Mouse (Mus musculus) erythroblast, embryonic 14.5 days (primary cell): ENCODE data around the gene Rsph10b. TPM values are rescaled to one million over a fixed set of nuclear protein-coding genes. Genes with fewer than 3 reads are reported as not detected.

ENCODE experiments used
- H3K27me3 ChIP-seq: 2 replicates; pipeline ENCODE4 v1.6.1; 2012; ENCODE audit warnings: inconsistent platforms; ENCODE audit not compliant: control insufficient read depth
- H3K36me3 ChIP-seq: 2 replicates; pipeline ENCODE4 v1.6.1; 2012; ENCODE audit warnings: mild to moderate bottlenecking, inconsistent platforms; ENCODE audit not compliant: control insufficient read depth
- H3K4me1 ChIP-seq: 2 replicates; pipeline ENCODE4 v1.6.1; 2012; ENCODE audit warnings: inconsistent platforms; ENCODE audit not compliant: control insufficient read depth
- H3K4me3 ChIP-seq: replicated peaks from 2 replicates; pipeline ENCODE3; 2012; ENCODE audit warnings: moderate library complexity, mild to moderate bottlenecking, inconsistent platforms
- H3K9me3 ChIP-seq: 2 replicates; pipeline ENCODE4 v1.6.1; 2012; ENCODE audit warnings: low read length, inconsistent platforms, mixed read lengths; ENCODE audit not compliant: control insufficient read depth
- GATA1 ChIP-seq: IDR thresholded peaks from 2 replicates; pipeline ENCODE4 v1.6.1; 2012; ENCODE audit warnings: low read length, inconsistent platforms, mixed read lengths
- TAL1 ChIP-seq: IDR thresholded peaks from 3 replicates; pipeline ENCODE4 v1.6.1; 2012; ENCODE audit warnings: low read length, inconsistent platforms, mixed read lengths
- polyA plus RNA-seq: library from polyadenylated mRNA; stranded (reverse); fragments of >175 nt; gene quantifications from 2 replicates; pipeline ENCODE4 v1.2.3, GENCODE M21; 2012

The Rsph10b gene
- polyA plus RNA-seq, 1 experiment, result 0.05 TPM

DNA sequence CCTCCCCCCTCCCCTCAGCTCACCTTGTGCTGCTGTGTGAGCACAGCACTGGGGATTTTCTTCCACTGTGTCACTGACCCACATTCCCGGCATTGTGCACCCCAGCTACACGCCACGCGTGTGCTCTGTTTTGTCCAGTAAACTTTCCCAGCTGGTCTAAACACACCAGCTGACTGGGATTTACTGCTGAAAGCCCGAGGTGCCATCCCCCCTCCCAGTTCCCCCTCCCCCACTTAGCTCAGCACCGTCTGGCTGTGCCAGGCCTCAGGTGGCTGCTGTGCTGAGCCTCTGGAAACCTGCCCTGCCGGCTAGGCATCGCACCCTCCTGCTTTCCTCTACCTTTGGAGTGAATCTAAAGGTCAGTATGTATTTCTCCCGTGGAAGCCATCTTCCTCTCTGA lies 48.0 kb downstream of the Rsph10b start:
- no peaks in the 10 kb centered on the region for H3K27me3 ChIP-seq
- no peaks in the 10 kb centered on the region for H3K9me3 ChIP-seq
- H3K4me3 ChIP-seq, result no peak overlapping the region
- peaks cover 29% of the 10 kb centered on the region for H3K36me3 ChIP-seq
- TF ChIP-seq TAL1, result no peak
- TF ChIP-seq GATA1, result no peak
- H3K4me1 ChIP-seq, result peaks cover 40% of the 10 kb centered on the region

DNA sequence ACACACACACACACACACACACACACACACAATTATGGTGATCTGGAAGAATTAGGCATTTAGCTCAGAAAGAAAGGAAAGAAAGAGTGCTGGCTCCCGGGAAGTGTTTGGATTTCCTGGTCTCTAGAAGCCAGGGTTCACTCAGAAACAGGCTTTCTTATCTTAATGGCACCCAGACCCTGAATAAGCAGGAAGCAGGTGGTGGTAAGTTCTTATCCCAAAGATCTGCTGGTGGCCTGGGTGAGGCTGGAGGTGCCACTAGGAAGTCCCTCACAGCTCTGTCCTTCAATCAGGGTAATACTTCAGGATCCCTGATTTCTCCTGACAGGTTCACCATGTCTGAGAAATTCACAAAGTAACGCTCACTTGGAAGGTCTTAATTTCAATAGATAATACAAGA lies 49.5 kb downstream of the Rsph10b start:
- no peak for TF ChIP-seq TAL1
- no peak for TF ChIP-seq GATA1

DNA sequence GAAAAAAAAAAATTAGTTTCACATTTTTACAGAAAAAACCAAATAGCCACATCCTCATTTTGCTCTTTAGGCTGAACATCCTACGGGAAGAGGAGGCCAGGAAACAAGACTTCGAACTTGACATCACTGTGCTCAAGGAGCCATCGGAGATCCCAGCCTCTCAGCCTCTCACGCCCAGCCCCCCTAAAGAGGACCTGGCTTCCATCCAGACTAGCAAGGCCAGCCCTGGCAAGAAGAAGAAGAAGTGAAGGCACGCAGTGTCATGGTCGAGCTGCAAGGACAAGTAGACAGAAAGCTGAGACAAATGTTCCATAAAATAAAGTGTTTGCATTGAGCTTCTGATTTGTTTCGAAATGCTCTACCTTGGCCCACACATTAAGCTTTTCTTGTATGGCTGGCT lies 52.5 kb downstream of the Rsph10b start:
- TF ChIP-seq TAL1, result no peak
- TF ChIP-seq GATA1, result no peak
- H3K4me1 ChIP-seq, result peaks cover 3% of the 10 kb centered on the region
- peaks cover 74% of the 10 kb centered on the region for H3K36me3 ChIP-seq
- no peak overlapping the region for H3K4me3 ChIP-seq
- H3K27me3 ChIP-seq, result no peaks in the 10 kb centered on the region
- no peaks in the 10 kb centered on the region for H3K9me3 ChIP-seq

More for the DNA sequence above, 49.5 kb downstream of the Rsph10b start:
- no peaks in the 10 kb centered on the region for H3K27me3 ChIP-seq
- H3K36me3 ChIP-seq, result peaks cover 44% of the 10 kb centered on the region
- peaks cover 25% of the 10 kb centered on the region for H3K4me1 ChIP-seq
- H3K9me3 ChIP-seq, result no peaks in the 10 kb centered on the region
- H3K4me3 ChIP-seq, result no peak overlapping the region

DNA sequence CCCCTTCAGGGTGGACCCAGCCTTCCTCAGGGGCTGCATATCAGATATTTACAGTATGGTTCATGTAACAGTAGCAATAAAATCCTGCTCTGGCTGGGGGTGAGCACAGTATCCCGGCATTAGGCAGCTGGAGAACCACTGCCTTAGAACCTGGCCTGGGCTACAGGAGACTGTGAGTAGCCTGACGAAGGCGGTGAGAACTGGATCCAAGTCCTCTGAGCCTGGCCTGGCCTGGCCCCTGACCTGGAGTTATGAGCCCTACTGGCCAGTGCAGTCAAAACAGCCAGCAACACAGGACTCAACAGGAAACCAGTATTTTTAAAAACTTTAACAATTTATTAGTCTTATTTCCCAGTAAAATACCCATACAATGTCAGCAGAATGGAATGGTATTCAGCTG lies 54.8 kb downstream of the Rsph10b start:
- peaks cover 94% of the 10 kb centered on the region for H3K36me3 ChIP-seq
- no peaks in the 10 kb centered on the region for H3K4me1 ChIP-seq
- TF ChIP-seq GATA1, result no peak
- TF ChIP-seq TAL1, result no peak

DNA sequence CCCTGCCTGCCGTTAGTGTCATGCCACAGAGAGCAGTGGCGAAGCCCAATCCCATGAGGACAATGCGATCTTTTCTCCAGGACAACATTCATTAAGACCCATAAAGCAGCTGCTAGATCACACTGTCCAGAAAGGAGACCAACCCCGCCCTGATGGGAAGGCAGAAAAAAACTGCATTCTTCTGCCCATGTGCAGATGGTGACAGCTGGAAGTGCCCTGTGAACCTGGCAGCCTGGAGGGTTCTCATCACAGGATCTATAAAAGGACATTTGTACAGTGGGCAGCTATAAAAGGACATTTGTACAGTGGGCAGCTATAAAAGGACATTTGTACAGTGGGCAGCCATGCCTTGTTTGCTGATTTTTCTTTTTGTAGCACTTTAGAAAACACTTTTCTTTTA lies 56.2 kb downstream of the Rsph10b start:
- peaks cover 100% of the 10 kb centered on the region for H3K36me3 ChIP-seq

More for the DNA sequence above, 54.8 kb downstream of the Rsph10b start:
- H3K27me3 ChIP-seq, result no peaks in the 10 kb centered on the region
- H3K4me3 ChIP-seq, result no peak overlapping the region
- H3K9me3 ChIP-seq, result no peaks in the 10 kb centered on the region

DNA sequence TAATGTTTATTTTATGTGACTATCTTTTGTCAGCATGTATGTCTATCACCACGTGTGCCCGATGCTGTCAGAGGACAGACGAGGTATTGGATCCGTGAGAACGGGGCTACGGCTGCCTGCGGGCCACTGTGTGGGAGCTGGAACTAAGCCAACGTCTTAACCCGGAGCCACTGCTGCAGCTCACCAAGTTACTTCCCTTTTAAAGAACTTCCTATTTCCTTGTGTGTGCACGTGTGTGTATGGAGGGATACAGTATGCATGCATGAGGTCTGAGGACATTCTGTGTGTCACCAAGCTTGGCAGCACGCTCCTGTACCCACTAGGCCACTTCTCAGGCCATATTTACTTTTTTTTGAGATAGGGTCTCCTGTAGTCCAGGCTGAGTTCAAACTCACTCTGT lies 57.3 kb downstream of the Rsph10b start:
- no peaks in the 10 kb centered on the region for H3K9me3 ChIP-seq
- H3K4me3 ChIP-seq, result no peak overlapping the region
- H3K36me3 ChIP-seq, result peaks cover 100% of the 10 kb centered on the region
- no peaks in the 10 kb centered on the region for H3K27me3 ChIP-seq
- no peaks in the 10 kb centered on the region; the same call in 1 of the 2 replicates for H3K4me1 ChIP-seq
- TF ChIP-seq TAL1 (no peak), GATA1 (no peak)

More for the DNA sequence above, 56.2 kb downstream of the Rsph10b start:
- no peak for TF ChIP-seq GATA1
- no peak for TF ChIP-seq TAL1
- no peaks in the 10 kb centered on the region; the same call in 1 of the 2 replicates for H3K4me1 ChIP-seq
- H3K4me3 ChIP-seq, result no peak overlapping the region
- no peaks in the 10 kb centered on the region for H3K9me3 ChIP-seq
- H3K27me3 ChIP-seq, result no peaks in the 10 kb centered on the region

DNA sequence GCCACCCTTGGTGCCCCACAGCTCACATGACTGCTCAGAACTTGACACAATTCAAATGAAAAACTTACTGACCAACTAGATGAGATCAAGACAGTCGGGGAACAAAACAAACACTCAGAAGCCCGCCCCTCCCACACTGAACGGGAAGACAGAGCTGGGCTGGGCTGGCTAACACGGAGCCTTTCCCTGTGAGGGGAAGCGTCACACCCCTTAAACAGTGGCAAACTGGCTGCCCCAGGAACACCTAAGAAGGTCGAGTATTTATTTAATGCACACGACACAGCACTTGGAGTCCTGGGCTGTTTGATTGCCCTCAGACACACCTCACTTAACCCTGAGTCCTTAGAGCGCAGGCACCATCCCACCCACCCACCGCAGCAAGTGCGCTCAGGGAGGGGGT lies 59.8 kb downstream of the Rsph10b start:
- no peaks in the 10 kb centered on the region for H3K27me3 ChIP-seq
- no peak for TF ChIP-seq TAL1
- TF ChIP-seq GATA1, result no peak
- H3K4me3 ChIP-seq, result no peak overlapping the region
- H3K4me1 ChIP-seq, result no peaks in the 10 kb centered on the region; the same call in 1 of the 2 replicates
- no peaks in the 10 kb centered on the region for H3K9me3 ChIP-seq
- peaks cover 99% of the 10 kb centered on the region for H3K36me3 ChIP-seq

DNA sequence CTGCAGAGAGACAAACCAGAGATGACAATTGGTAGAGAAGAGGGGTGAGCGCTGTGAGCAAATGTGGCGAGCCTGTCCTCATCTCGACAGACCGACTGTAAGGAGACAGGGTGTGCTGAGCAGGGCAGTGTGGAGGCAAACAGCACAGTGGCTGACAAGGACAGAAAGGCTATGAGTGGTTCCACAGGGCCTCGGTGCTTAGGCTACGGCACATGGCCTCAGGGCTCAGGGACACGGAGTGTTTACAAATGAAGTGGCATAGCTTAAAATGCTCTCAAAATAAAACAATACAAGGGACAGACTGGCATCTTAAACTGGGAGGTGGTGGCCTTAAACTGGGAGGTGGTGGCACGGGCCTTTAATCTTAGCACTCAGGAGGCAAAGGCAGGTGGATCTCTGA lies 60.4 kb downstream of the Rsph10b start:
- no peaks in the 10 kb centered on the region; the same call in 1 of the 2 replicates for H3K4me1 ChIP-seq
- TF ChIP-seq GATA1 (no peak), TAL1 (no peak)
- no peak overlapping the region for H3K4me3 ChIP-seq
- no peaks in the 10 kb centered on the region for H3K9me3 ChIP-seq
- no peaks in the 10 kb centered on the region for H3K27me3 ChIP-seq
- peaks cover 99% of the 10 kb centered on the region for H3K36me3 ChIP-seq

DNA sequence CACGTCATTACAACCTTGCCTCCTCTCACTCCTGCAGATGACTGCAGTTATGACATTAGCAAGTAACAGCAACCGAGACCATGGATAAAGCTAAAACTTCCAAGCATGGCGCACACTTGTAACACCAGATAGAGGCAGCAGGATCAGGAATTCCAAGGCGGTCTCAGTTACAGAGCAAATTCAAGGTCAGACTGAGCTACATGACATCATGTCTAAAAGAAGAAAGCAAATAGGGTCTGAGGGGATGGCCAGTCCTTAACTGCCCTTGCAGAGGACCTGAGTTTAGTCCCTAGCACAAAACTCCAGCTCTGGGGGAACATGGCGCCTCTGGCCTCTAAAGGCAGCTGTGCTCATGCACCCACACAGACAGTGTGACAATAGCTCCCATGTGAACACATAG lies 61.0 kb downstream of the Rsph10b start:
- Histone ChIP-seq H3K9me3 (no peaks in the 10 kb centered on the region), H3K4me1 (no peaks in the 10 kb centered on the region; the same call in 1 of the 2 replicates), H3K27me3 (no peaks in the 10 kb centered on the region), H3K4me3 (no peak overlapping the region), H3K36me3 (peaks cover 99% of the 10 kb centered on the region)
- no peak for TF ChIP-seq GATA1
- no peak for TF ChIP-seq TAL1
